Mouse (Mus musculus) hindlimb bud, embryonic 11.5 days (tissue): Measurements from ENCODE around the gene Sgsm1.

ENCODE experiments used
- DNase-seq: peaks from one replicate; pipeline ENCODE4 v3.0.0-alpha.2; 2012; ENCODE audit warnings: low read depth, low spot score; ENCODE audit errors: extremely low spot score

Gene Sgsm1

DNA sequence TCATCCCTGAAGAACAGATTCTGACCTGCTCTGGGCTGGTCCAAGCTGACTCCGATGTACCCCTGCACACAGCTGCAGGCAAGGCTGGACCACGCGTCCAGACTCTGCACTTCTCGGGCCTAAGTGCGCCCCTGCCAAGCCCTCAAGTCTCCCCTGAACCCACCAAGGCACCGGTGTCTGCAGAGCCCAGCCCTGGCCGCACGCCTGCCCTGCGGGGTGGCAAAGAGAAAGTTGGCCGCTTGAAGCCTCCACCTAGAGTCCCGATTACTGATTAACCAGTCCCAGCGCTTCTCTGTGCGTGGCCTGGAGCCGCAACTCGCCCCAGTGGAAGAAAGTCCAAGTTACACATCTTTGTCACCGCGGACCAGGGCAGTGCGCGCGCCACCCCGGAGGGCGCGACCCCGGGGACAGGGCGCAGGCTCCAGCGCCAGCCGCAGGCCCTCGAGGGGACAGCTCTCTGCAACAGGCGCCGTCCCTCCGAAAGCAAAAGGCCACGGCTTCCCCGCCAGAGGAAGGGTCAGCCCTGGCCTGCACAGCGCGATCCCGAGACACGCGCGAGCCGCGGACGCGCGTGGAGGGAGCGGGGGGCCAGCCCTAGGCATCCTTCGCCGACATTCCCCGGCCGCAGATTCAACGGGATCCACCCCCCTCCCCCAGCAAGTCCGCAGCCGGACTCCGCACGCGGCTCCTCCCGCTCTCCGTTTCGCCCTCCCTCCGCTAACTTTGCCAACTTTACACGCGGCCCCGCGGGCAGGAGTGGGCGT, 90.0 kb downstream of the Sgsm1 start:
- no peak for DNase-seq

GRCm38 (mm10) chr5:113219876-113220275, 90.7 kb downstream of the Sgsm1 start:
- DNase-seq = no peak

- no peak for DNase-seq
Observed at GRCm38 (mm10) chr5:113219450-113219849, 91.1 kb downstream of the Sgsm1 start.

DNA sequence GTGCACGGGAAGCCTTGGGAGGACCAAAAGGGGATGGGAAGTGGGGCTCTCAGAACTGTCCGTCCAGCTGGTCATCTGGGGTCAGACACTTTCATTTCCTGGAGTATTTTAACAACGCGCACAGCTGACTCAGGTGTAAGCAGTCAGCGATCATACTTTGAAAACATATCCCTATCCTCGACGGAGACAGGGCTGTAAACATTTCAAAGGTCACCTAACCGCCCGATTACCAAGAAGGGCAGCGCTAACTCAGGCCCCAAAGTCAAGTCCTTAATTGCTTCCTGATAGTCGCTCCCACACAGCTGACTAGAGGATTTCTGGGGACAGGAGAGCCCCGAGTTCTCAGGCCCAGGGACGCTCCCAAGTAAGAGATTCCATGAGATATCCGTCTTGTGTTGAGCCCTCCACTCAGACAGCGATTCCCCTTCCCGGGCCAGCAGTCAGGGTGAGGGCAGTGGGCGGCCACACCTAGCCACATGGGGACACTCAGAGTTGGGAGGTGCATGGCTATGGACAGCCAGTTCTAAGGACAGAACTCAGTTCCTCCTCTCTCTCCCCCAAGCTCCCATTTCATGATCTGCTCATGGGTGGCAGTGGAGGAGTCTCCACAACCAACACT, 91.9 kb downstream of the Sgsm1 start:
- DNase-seq = no peak

- DNase-seq = no peak
Observed at GRCm38 (mm10) chr5:113217076-113217475, 93.5 kb downstream of the Sgsm1 start.

DNA sequence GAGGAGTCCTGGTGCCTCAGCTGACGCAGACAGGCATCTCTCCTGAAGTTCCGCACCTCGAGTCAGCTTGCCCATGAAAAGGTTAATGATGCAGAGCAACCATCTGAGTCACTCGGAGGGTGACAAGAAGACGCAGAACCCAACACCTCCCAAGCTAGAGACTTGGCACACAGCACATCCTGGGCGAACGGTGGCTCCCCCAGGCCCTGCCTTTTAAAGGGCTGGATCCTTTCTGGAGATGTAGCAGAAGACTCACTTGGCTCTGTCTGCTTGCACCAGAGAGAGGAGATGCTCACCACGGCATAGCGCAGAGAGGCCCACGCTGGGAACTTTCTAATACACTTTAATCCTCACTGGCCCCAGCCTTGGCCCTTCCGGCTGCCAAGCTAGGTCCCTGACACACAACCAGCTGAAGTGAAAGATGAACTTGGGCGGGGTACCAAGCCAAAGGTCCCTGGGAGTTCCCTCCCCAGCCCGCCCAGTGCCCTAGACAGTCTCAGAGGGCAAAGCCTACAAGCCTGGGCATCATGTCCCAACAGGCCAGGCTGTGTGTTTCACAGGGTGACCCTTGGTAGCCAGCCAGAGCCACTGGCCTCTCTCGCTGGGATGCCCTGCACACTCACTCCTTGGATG, 94.1 kb downstream of the Sgsm1 start:
- DNase-seq = no peak

GRCm38 (mm10) chr5:113215610-113216011, 95.0 kb downstream of the Sgsm1 start:
- no peak for DNase-seq

GRCm38 (mm10) chr5:113214455-113214854, 96.1 kb downstream of the Sgsm1 start:
- DNase-seq = no peak

- DNase-seq = no peak
Observed at GRCm38 (mm10) chr5:113214041-113214440, 96.5 kb downstream of the Sgsm1 start.

GRCm38 (mm10) chr5:113212156-113212835, 98.3 kb downstream of the Sgsm1 start:
- no peak for DNase-seq

DNA sequence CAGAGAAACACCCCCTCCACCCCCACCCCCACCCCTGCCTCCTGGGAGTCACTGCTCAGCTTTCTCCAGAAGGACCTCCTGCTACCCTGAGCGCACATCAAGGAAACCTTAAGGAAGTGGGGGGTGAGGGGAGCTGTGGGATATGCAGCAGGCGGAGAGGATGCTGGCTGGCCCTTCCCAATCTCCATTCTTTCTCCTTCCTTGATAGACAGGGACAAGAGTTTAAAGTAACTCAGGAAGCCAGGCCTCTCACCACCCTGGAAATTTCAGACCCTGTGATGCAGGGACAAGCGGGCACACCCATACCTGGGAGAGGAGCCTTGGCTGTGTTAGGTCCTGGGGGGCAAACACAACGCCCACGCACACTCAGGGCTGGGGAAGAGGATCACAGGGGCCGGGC, 100.3 kb downstream of the Sgsm1 start:
- no peak for DNase-seq

GRCm38 (mm10) chr5:113209898-113210297, 100.7 kb downstream of the Sgsm1 start:
- DNase-seq = no peak

GRCm38 (mm10) chr5:113209401-113209750, 101.2 kb downstream of the Sgsm1 start:
- DNase-seq = no peak

GRCm38 (mm10) chr5:113208622-113209400, 101.8 kb downstream of the Sgsm1 start:
- DNase-seq = no peak

- DNase-seq = no peak
Observed at GRCm38 (mm10) chr5:113208048-113208447, 102.5 kb downstream of the Sgsm1 start.

DNA sequence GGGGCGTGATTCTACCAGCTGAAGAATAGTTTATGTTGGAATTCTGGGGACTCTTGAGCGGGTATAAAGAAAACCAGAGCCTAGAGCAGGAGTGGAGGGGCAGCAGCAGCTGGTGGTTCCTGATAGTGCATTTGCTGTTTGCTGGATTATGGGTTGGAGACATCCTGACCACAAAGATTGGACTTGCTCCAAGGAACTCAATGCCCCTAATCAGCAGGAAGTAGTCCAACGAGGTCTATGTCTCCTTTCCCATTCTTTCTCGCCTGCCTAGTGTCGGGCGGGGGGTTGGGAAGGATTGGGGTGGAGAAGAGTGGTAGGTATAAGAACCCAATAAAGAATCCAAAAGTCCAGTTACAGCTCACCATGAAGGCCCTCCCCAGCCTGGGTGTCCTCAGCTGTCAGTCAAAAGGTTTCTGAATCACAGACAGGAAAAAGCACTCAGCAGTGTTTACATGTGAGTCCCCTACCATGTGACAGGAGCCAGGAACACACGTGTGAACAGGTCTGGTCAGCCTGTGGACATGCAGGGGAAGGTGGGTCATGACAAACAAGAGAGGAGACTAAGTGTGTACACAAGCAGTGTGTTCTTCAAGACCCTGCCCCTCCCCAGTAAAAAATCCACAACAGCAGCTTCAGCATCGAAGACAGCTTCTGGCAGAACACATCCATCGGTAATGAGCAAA, 103.8 kb downstream of the Sgsm1 start:
- no peak for DNase-seq

DNA sequence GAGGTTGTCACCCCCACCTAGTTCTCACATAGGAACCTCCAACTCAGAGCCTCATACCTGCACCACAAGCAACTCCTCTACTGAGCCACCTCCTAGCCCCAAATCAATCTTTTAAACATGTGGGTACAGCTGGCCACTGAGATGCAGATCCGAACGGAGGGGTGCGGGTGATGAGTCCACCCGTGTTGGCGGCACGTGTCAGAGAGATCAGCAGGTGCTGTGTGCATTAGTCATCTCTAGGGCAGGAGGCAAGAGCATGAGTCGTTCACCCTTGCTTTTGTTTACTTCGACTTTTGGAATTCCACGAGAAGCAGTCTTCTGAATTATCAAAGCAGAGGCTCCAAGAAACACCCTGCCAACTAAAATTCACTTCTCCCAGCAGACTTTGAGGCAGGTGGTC, 106.4 kb downstream of the Sgsm1 start:
- DNase-seq = no peak

DNA sequence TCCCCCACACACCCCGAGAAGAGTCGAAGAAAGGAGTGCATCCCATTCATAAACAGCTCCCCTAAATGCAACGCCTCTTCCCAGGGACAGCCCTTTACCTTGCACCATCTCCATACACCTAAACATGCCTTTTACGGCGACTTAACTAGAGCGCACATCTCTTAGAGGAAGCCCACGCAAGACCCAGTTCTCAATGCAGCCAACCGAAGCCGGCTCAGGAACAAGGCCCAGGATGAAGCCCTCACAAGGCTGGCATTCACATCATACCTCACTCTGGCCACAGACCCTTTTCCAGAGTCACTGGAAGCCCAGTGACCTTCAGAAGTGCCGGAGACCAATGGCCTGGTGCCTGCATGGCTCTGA, 110.8 kb downstream of the Sgsm1 start:
- DNase-seq = no peak

GRCm38 (mm10) chr5:113199126-113199771, 111.3 kb downstream of the Sgsm1 start:
- DNase-seq = no peak
